In the genomic region with DNA sequence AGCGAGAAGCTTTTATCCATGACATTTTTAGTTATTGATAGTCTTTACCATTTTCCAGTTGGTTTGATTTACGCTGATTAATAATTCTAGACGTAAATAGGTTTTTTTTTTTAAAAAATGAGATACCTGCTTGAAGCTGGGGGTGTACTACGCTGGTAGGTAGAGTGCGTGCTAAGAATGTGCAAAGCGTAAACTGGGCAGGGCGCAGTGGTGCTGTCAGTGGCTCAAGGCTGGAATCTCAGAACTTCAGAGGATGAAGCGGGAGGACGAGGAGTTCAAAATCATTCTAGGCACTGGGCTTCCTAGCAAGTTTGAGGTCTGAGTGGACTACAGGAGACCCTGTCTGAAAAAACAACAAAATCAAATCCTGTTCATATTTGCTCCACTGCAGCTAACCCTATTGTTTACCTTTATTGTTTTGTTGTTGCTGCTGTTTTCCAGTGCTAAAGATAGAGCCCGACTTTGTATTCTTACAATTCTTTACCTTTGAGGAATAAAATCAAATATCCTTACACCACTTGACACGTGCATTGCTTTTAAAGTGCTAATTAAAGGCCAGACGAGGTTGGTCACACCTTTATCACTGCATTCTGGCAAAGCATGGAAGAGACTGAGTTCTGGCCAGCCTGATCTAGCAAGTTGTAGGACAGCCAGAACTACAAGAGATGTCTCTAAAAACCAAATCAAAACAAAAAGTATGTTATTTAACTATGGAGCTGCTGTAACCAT, we compare ENCODE assay signal across 8 mouse cellular contexts. TPM values are rescaled to one million over a fixed set of nuclear protein-coding genes. Genes with fewer than 3 reads are reported as not detected.
DNase-seq lines count a peak whose midpoint lies in the region; ATAC-seq lines count a peak whose summit lies in the region.

No protein-coding gene starts in this region.

- H3K36me3 ChIP-seq in hindbrain, embryonic 13.5 days = peaks cover 34% of the 10 kb centered on the region
- peaks cover 29% of the 10 kb centered on the region for H3K36me3 ChIP-seq in neural tube, embryonic 12.5 days

- H3K27ac ChIP-seq in hindbrain, embryonic 13.5 days = peak overlapping the region; percentile 92
- H3K27ac ChIP-seq in neural tube, embryonic 12.5 days = no peak overlapping the region

- H3K4me3 ChIP-seq in hindbrain, embryonic 13.5 days = peak overlapping the region; percentile 86
- H3K4me3 ChIP-seq in neural tube, embryonic 12.5 days = peak overlapping the region; percentile 82

- H3K9ac ChIP-seq in hindbrain, embryonic 13.5 days = peak overlapping the region; percentile 91
- peak overlapping the region; percentile 88 for H3K9ac ChIP-seq in neural tube, embryonic 12.5 days

- no peaks in the 10 kb centered on the region for H3K9me3 ChIP-seq in hindbrain, embryonic 13.5 days
- H3K9me3 ChIP-seq in neural tube, embryonic 12.5 days = no peaks in the 10 kb centered on the region

- H3K27me3 ChIP-seq in hindbrain, embryonic 13.5 days = no peaks in the 10 kb centered on the region
- H3K27me3 ChIP-seq in neural tube, embryonic 12.5 days (replicated peaks) = no peaks in the 10 kb centered on the region

- peak; percentile 71 for ATAC-seq in hindbrain, embryonic 13.5 days (ENCODE audit: low FRiP score)
- ATAC-seq in neural tube, embryonic 12.5 days (ENCODE audit: low FRiP score, low read depth) = peak; percentile 60; the same call in 1 of the 2 replicates

- H3K4me2 ChIP-seq in hindbrain, embryonic 13.5 days = peak overlapping the region; percentile 68
- peak overlapping the region; percentile 90 for H3K4me2 ChIP-seq in neural tube, embryonic 12.5 days (replicated peaks)

- DNase-seq in right cerebral cortex, postnatal 10 days (ENCODE audit: low spot score in 2 of 2) = peak; percentile 31 to 57
- no peak for DNase-seq in right cerebral cortex, postnatal 25 days
- DNase-seq in embryo, embryonic 10.5 days (ENCODE audit: low spot score) = peak; percentile 42
- peak; percentile 24 for DNase-seq in liver
- DNase-seq in spleen, postnatal 4 days (ENCODE audit: low spot score in 2 of 2) = no peak
- DNase-seq in thymus, postnatal 0 days (ENCODE audit: low spot score) = no peak

- H3K4me1 ChIP-seq in hindbrain, embryonic 13.5 days (replicated peaks) = peaks cover 29% of the 10 kb centered on the region
- H3K4me1 ChIP-seq in neural tube, embryonic 12.5 days = peaks cover 20% of the 10 kb centered on the region

- 11% methylated on average over 12 of the region's 12 CpGs for WGBS in hindbrain, embryonic 13.5 days
- 14% methylated on average over 12 of the region's 12 CpGs for WGBS in neural tube, embryonic 12.5 days

RNA-seq across cellular contexts. Expression of gene Rab13, which starts 0.6 kb away (rescaled TPM):
- polyA plus RNA-seq in hindbrain, embryonic 13.5 days (2015; fragmentation: Nextera tagmentation; extraction: Ambion mirVana) = 28.9 and 29.8 TPM in 2 replicates
- 22.3 and 23.4 TPM in 2 replicates for polyA plus RNA-seq in neural tube, embryonic 12.5 days (2016; fragmentation: Nextera tagmentation; extraction: Ambion mirVana)
- 5.0 and 5.8 TPM in 2 replicates for polyA plus RNA-seq in thymus, postnatal 0 days (2015; fragmentation: Nextera tagmentation; extraction: Ambion mirVana)

RNA-seq across cellular contexts. Expression of gene Rps27, which starts 0.7 kb away (rescaled TPM):
- 1,053 and 1,153 TPM in 2 replicates for polyA plus RNA-seq in hindbrain, embryonic 13.5 days (2015; fragmentation: Nextera tagmentation; extraction: Ambion mirVana)
- polyA plus RNA-seq in neural tube, embryonic 12.5 days (2016; fragmentation: Nextera tagmentation; extraction: Ambion mirVana) = 952 and 1,028 TPM in 2 replicates
- 2,641 and 2,777 TPM in 2 replicates for polyA plus RNA-seq in thymus, postnatal 0 days (2015; fragmentation: Nextera tagmentation; extraction: Ambion mirVana)

RNA-seq across cellular contexts. Expression of gene Jtb, which starts 17.3 kb away (rescaled TPM):
- 87.8 and 96.1 TPM in 2 replicates for polyA plus RNA-seq in hindbrain, embryonic 13.5 days (2015; fragmentation: Nextera tagmentation; extraction: Ambion mirVana)
- polyA plus RNA-seq in neural tube, embryonic 12.5 days (2016; fragmentation: Nextera tagmentation; extraction: Ambion mirVana) = 86.3 and 86.7 TPM in 2 replicates
- polyA plus RNA-seq in thymus, postnatal 0 days (2015; fragmentation: Nextera tagmentation; extraction: Ambion mirVana) = 169 and 171 TPM in 2 replicates

RNA-seq across cellular contexts. Expression of gene Creb3l4, which starts 29.2 kb away (rescaled TPM):
- 3.0 TPM in 2 replicates for polyA plus RNA-seq in hindbrain, embryonic 13.5 days (2015; fragmentation: Nextera tagmentation; extraction: Ambion mirVana)
- 3.8 and 4.2 TPM in 2 replicates for polyA plus RNA-seq in neural tube, embryonic 12.5 days (2016; fragmentation: Nextera tagmentation; extraction: Ambion mirVana)
- polyA plus RNA-seq in thymus, postnatal 0 days (2015; fragmentation: Nextera tagmentation; extraction: Ambion mirVana) = 3.3 and 3.9 TPM in 2 replicates

RNA-seq across cellular contexts. Expression of gene Slc39a1, which starts 33.9 kb away (rescaled TPM):
- 52.7 and 54.9 TPM in 2 replicates for polyA plus RNA-seq in hindbrain, embryonic 13.5 days (2015; fragmentation: Nextera tagmentation; extraction: Ambion mirVana)
- 33.8 and 44.2 TPM in 2 replicates for polyA plus RNA-seq in neural tube, embryonic 12.5 days (2016; fragmentation: Nextera tagmentation; extraction: Ambion mirVana)
- polyA plus RNA-seq in thymus, postnatal 0 days (2015; fragmentation: Nextera tagmentation; extraction: Ambion mirVana) = 92.7 and 96.1 TPM in 2 replicates

Comparison
In these comparisons a context has a peak if more than half of its experiments do, and no peak if none do; other contexts are left out.
1. DNase-seq: peak in right cerebral cortex, postnatal 10 days (2 of 2), embryo, embryonic 10.5 days (single experiment) and liver (single experiment); none in right cerebral cortex, postnatal 25 days (single experiment), spleen, postnatal 4 days (0 of 2) and thymus, postnatal 0 days (single experiment).